Mouse (Mus musculus) midbrain, embryonic 12.5 days (tissue): ENCODE results near the gene Hyal1. TPM values are rescaled to one million over a fixed set of nuclear protein-coding genes. Genes with fewer than 3 reads are reported as not detected.

Experiments used
- ATAC-seq: fragments of 200-750 bp; cut with Nextera tagmentation; 2 replicates; pipeline ENCODE4 v1.8.0; 2017; ENCODE audit warnings: low read depth, moderate TSS enrichment, moderate library complexity; ENCODE audit not compliant: low FRiP score
- H3K27ac ChIP-seq: fragments of 300-500 bp; sonication (generic); replicated peaks from 2 replicates; pipeline ENCODE4 v1.5.1; 2016; ENCODE audit warnings: mild to moderate bottlenecking
- H3K27me3 ChIP-seq: fragments of 300-500 bp; sonication (generic); 2 replicates; pipeline ENCODE4 v1.6.1; 2016; ENCODE audit warnings: mild to moderate bottlenecking
- H3K36me3 ChIP-seq: fragments of 300-500 bp; sonication (generic); 2 replicates; pipeline ENCODE4 v1.6.1; 2016
- H3K4me1 ChIP-seq: fragments of 300-500 bp; sonication (generic); 2 replicates; pipeline ENCODE4 v1.6.1; 2016
- H3K4me2 ChIP-seq: fragments of 300-500 bp; sonication (generic); replicated peaks from 2 replicates; pipeline ENCODE4 v1.6.1; 2016; ENCODE audit warnings: mild to moderate bottlenecking, moderate library complexity
- H3K4me3 ChIP-seq: fragments of 300-500 bp; sonication (generic); 2 replicates; pipeline ENCODE4 v1.5.1; 2016; ENCODE audit warnings: mild to moderate bottlenecking
- H3K9ac ChIP-seq: fragments of 300-500 bp; sonication (generic); replicated peaks from 2 replicates; pipeline ENCODE4 v1.6.1; 2016; ENCODE audit warnings: mild to moderate bottlenecking, moderate library complexity
- H3K9me3 ChIP-seq: fragments of 300-500 bp; sonication (generic); 2 replicates; pipeline ENCODE4 v1.6.1; 2016; ENCODE audit warnings: mild to moderate bottlenecking
- WGBS: fragments of 180-500 bp; shearing (Covaris S2); methylation state at CpG from one replicate; pipeline ENCODE4 v1.1.7; 2016; 5-methylcytosine and 5-hydroxymethylcytosine counted together
- polyA plus RNA-seq: library from polyadenylated mRNA; unstranded; fragments of >200 nt; fragmentation: Nextera tagmentation; extraction: Ambion mirVana; gene quantifications from 2 replicates; pipeline ENCODE4 v1.2.1, GENCODE M21; 2016

Hyal1 gene
- polyA plus RNA-seq, 1 experiment from 2014 or later: 9.0 TPM

DNA sequence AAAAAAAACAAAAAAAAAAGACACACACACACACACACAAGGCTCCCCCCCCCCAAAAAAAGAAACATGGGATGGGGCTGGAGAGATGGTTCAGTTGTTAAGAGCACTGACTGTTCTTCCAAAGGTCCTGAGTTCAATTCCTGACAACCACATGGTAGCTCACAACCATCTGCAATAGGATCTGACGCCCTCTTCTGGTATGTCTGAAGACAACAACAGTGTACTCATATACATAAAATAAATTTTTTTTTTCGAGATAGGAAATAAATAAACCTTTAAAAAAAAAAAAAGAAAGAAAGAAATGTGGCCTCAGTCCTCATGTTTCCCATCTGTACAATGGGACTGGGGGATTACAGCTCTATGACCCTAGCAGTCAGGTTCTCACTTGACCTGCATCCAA lies 40.7 kb downstream of the Hyal1 start:
- H3K9ac ChIP-seq: no peak overlapping the region
- H3K4me3 ChIP-seq: no peak overlapping the region
- WGBS: 92% methylated on average over 2 of the region's 2 CpGs
- H3K27ac ChIP-seq: no peak overlapping the region
- ATAC-seq: no peak
- no peaks in the 10 kb centered on the region for H3K9me3 ChIP-seq
- peaks cover 75% of the 10 kb centered on the region for H3K36me3 ChIP-seq
- no peaks in the 10 kb centered on the region for H3K27me3 ChIP-seq
- peaks cover 31% of the 10 kb centered on the region for H3K4me1 ChIP-seq
- no peak overlapping the region for H3K4me2 ChIP-seq

DNA sequence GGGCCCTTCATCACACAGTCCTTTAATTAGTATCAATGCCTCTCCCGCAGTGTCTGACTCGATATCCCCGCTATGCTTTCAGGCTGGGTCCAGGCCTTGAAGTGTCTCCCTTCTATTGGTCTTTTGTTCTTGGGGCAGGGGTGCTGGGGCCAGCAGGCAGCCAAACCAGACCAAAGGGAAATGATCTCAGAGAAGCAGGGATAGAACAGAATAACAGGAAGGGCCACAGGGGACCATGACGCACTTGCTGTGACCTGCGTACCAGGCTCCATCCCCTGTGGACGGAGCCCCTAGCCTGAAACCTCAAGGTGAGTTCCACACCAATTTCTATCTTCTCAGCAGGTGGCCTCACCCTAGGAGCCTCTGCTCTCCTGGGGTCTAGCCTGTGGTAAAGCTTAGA lies 41.4 kb downstream of the Hyal1 start:
- WGBS: 95% methylated on average over 6 of the region's 6 CpGs
- Histone ChIP-seq H3K4me2 (no peak overlapping the region), H3K27ac (0 out of 2 replicates have a peak overlapping the region, but pooled peaks have one; percentile 22), H3K9ac (no peak overlapping the region), H3K4me3 (no peak overlapping the region), H3K9me3 (no peaks in the 10 kb centered on the region), H3K36me3 (peaks cover 77% of the 10 kb centered on the region), H3K27me3 (no peaks in the 10 kb centered on the region), H3K4me1 (peaks cover 25% of the 10 kb centered on the region)
- ATAC-seq: no peak

DNA sequence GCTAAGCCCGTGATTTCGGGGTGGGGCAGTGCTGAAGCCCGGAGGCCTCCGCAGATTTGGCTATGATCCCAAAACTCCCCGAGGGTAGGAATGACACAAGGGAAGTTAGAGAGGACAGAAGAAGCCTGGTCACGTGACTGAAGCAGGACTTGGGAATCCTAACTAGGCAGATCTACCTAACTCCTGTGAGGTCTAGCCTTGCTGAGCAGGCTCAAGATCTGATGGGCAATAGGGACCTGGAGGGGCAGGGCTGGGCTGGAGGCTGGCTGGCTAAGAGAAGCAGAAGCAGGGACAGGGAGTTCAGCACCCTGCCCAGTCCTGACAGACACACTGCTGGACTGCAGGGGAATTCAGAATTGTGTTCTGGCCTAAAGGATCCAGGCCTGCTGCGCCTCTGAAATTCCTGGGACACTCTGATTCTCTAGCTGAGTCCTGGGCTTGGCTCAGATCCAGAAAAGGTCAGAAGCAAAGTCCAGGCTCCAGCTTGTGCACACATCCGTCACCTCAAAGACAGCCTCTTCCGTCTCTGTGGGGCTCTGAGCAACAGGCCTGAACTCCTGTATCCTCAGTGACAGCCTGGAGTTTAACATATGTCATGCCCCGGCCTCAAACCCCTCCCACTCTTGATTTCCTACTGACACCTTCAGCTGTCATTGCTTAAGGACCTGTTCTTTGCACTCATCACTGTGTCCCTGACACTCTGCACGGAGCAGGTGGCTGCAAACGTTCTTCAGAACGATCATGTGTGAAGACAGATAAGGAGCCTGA lies 42.2 kb downstream of the Hyal1 start:
- Histone ChIP-seq H3K27me3 (no peaks in the 10 kb centered on the region), H3K9ac (no peak overlapping the region), H3K4me2 (no peak overlapping the region), H3K27ac (0 out of 2 replicates have a peak overlapping the region, but pooled peaks have one; percentile 22), H3K9me3 (no peaks in the 10 kb centered on the region), H3K36me3 (peaks cover 80% of the 10 kb centered on the region), H3K4me3 (no peak overlapping the region), H3K4me1 (peaks cover 23% of the 10 kb centered on the region)
- no peak for ATAC-seq
- 85% methylated on average over 13 of the region's 13 CpGs for WGBS

DNA sequence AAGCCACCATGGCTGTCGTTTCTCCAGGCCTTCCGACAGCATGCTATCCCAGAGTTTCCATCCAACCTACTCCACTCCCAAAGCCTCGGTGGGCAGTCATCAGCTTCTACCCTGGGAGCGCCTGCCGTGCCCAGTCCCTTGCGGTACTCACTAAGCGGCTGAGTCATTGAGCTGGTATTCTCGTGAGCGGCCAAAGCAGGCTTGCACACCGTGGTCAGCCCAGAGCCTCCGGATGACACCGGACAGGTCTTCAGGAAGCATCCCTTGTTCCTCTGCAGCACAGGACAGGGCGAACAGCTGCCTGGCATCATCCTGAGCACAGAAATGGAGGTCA lies 42.8 kb downstream of the Hyal1 start:
- Histone ChIP-seq H3K4me3 (no peak overlapping the region), H3K4me2 (no peak overlapping the region), H3K36me3 (peaks cover 80% of the 10 kb centered on the region), H3K9me3 (no peaks in the 10 kb centered on the region), H3K4me1 (peaks cover 23% of the 10 kb centered on the region), H3K9ac (no peak overlapping the region), H3K27ac (0 out of 2 replicates have a peak overlapping the region, but pooled peaks have one; percentile 22), H3K27me3 (no peaks in the 10 kb centered on the region)
- whole genome bisulfite sequencing: 88% methylated on average over 13 of the region's 13 CpGs
- no peak for ATAC-seq

DNA sequence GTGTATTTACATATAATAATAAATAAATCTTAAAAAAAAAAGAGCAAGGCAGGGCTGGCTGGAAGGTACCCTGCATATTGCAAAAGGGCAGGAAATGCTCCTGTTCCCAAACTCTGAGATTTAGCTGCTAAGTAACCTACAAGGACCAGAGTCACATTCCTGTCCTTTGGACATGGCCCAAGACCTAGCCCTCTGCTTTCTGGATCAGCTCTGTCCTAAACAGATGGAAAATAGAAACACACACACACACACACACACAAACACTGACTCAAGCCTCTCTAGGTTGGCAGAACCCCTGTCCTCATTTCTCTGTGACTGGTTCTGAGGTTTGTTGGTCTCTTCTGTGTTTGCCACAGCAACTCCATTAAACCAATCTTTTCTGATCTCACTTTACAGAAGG lies 44.2 kb downstream of the Hyal1 start:
- no peak overlapping the region for H3K4me2 ChIP-seq
- H3K9ac ChIP-seq: no peak overlapping the region
- no peaks in the 10 kb centered on the region for H3K9me3 ChIP-seq
- no peak overlapping the region for H3K27ac ChIP-seq
- ATAC-seq: no peak
- no peak overlapping the region for H3K4me3 ChIP-seq
- H3K36me3 ChIP-seq: peaks cover 77% of the 10 kb centered on the region
- H3K4me1 ChIP-seq: peaks cover 30% of the 10 kb centered on the region
- H3K27me3 ChIP-seq: no peaks in the 10 kb centered on the region

DNA sequence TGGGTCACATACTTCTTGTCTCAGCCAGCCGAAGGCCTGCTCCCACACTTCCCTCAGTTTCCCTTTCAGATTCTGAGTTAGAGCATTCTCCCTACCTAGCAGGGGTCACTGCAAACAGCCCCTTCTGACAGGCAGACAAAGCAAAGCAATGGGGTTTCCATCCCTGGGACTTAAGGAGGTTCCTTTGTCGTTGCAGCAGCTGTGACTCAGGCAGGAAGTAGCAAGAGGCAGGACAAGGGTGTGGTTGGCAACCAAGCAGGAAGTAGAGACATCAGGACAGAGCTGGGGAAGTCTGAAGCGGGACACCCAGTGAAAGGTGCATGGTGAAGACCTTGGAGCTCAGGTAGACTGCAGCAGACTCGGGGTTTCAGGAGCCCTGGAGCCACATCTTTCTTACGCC lies 47.8 kb downstream of the Hyal1 start:
- Histone ChIP-seq H3K4me1 (peaks cover 53% of the 10 kb centered on the region), H3K4me2 (no peak overlapping the region), H3K4me3 (no peak overlapping the region), H3K27ac (peak overlapping the region; percentile 52; the same call in 1 of the 2 replicates), H3K27me3 (no peaks in the 10 kb centered on the region), H3K9ac (0 out of 2 replicates have a peak overlapping the region, but pooled peaks have one; percentile 7), H3K9me3 (no peaks in the 10 kb centered on the region), H3K36me3 (peaks cover 46% of the 10 kb centered on the region)
- ATAC-seq: no peak
- 68% methylated on average over 5 of the region's 5 CpGs for WGBS

DNA sequence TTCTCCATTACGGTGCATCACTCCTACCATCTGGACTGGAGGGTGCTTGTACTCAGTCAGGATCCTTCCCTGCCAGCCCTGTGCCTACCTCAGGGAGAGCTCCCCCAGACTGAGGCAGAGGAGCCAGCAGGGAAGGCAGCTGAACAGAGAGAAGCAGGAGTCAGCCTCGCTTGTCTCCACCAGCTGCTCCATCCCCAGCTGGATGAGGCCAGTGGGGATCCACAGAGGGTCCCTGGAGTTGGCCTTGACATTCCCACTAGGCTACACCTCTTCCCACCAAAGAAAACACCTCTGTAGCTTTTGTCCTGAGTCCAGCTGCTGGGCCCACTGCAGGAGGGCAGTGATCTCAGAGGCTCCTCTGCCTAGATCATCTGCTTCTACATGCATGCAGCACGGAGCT lies 48.2 kb downstream of the Hyal1 start:
- ATAC-seq: no peak
- Histone ChIP-seq H3K9me3 (no peaks in the 10 kb centered on the region), H3K4me1 (peaks cover 58% of the 10 kb centered on the region), H3K9ac (0 out of 2 replicates have a peak overlapping the region, but pooled peaks have one; percentile 7), H3K4me2 (no peak overlapping the region), H3K27me3 (no peaks in the 10 kb centered on the region), H3K27ac (peak overlapping the region; percentile 52; the same call in 1 of the 2 replicates), H3K36me3 (peaks cover 42% of the 10 kb centered on the region), H3K4me3 (no peak overlapping the region)
- WGBS: 67% methylated on average over 3 of the region's 3 CpGs

DNA sequence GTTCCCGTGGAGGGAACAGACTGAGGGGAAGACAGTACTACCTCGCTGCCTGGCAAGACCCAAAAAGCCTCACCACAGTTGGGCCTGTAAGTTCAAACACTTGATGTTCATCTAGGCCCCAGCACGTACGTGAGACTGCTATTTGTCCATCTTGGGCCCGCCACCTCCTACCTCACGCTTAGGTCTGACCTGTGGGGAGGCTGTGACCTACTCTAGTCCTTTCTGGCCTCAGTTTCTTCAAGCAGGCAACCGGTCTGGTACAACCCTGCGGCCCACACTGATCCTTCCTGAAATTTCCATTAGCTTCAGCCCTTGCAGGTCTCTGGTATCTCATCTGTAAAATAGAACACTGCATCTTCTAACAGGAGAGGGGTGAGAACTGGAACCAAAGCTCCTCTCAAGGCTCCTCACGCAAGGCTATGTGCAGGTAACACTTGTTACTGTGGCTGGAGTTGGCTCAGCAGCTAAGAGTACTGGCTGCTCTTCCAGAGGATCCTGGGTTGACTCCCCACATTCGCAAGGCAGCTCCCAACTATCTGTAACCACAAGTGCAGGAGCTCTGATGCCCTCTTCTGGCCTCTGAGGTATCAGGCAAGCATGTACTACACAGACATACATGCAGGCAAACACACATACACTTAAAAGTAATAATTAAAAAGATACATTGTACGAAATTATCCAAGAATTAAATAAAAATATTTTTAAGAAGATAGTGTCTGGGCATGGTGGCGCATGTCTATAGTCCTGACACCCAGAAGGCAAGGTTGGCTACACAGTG lies 48.8 kb downstream of the Hyal1 start:
- Histone ChIP-seq H3K27ac (peak overlapping the region; percentile 99), H3K4me1 (peaks cover 63% of the 10 kb centered on the region), H3K9me3 (no peaks in the 10 kb centered on the region), H3K36me3 (peaks cover 36% of the 10 kb centered on the region), H3K9ac (peak overlapping the region; percentile 62; the same call in 1 of the 2 replicates), H3K27me3 (no peaks in the 10 kb centered on the region), H3K4me2 (peak overlapping the region; percentile 95; the same call in 1 of the 2 replicates), H3K4me3 (no peak overlapping the region)
- 85% methylated on average over 12 of the region's 12 CpGs for WGBS
- no peak for ATAC-seq

DNA sequence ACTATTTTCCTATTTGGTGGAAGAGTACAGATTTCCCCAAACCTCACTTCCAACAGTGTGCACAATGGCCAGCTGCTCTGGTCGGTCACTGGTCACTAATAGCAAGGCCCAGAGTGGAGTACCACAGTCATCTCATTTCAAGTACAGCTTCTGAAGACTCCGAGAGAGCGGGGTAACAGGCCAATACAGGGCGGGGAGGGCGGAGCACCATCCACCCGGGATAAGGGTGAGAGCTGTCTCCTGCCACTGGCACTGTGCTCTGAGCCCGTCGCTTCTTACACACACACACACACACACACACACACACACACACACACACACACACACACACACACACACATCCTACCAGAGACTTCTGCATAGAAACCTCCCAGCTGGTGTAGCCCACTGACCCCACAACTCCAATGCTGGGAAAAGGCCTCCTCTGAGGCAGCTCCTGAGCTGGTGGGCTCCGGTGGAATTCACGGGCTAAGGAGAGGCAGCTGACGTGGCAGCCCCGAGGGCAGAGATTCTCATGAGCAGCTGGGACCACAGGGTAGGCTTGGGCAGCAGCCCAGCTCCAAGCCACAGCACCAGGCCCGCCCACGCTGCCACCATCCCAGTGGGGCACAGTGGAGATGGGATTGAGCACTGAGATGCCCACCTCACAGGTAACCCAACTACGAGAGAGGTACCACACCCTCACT lies 49.6 kb downstream of the Hyal1 start:
- Histone ChIP-seq H3K9ac (peak overlapping the region; percentile 62), H3K4me1 (peaks cover 71% of the 10 kb centered on the region), H3K9me3 (no peaks in the 10 kb centered on the region), H3K27ac (peak overlapping the region; percentile 99), H3K4me3 (peak overlapping the region; percentile 24), H3K4me2 (peak overlapping the region; percentile 95), H3K27me3 (no peaks in the 10 kb centered on the region), H3K36me3 (peaks cover 35% of the 10 kb centered on the region)
- peak; percentile 46 for ATAC-seq
- 22% methylated on average over 15 of the region's 15 CpGs for WGBS

DNA sequence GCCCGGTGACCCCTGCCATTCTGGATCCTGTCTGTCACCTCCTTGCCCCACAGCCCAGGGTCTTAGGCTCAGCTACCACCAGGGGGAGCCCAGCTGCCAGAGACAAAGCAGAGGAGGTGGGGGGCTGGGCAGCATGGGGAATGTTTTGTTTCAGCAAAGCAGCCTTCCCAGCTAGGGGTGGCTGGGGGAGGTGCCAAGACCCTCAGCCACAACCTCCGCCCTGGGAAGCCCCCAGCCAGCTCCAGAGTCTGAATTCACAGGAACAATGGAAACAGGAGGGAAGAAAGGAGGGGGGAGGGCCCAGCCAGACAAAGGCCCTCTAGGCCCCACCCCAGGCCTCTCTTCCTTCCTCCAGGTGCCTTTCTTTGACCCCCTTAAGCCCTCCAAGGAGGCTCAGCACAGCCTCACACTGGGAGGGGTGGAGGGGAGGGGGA lies 50.1 kb downstream of the Hyal1 start:
- 6% methylated on average over 2 of the region's 2 CpGs for WGBS
- Histone ChIP-seq H3K36me3 (peaks cover 35% of the 10 kb centered on the region), H3K27me3 (no peaks in the 10 kb centered on the region)

DNA sequence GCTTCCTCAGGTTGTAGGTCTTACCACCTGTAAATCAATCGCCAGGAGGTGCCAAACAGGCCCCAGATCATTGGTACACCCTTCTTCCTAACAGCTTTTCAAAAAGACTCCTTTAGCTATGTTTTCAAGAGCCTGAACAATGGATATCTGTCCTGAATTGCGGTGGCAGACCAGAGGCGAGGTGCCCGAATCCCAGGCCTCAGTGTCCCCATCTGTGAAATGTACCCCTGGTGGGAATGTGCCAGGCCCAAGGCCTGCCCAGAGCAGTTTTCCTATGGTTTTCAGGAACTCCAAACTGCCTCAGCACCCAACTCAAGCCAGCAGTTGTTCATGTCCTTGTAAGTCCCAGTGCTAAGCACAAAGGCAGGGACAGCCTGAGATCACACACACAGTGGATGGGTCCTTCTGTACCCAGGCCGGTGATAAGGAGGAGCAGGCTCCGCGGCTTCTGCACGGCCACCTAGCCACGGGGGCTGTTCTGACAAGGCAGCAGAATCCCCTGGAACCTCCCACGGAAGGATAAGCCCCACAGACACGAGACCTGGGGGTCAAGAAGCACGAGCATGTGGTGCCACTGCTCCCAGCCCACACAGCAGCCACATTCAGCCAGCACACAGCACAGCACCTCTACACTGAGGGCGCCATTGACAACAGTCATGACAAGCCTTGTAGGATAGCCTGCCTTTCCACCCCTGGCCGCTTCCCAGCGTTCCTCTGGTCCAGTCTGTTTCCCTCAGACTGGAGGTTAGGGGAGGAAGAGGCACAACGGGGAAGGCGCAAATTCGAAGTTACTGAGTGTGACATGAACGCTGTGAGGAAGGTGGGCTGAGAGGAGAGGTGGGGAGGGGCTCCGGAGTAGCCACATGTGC lies 50.9 kb downstream of the Hyal1 start:
- H3K36me3 ChIP-seq: peaks cover 29% of the 10 kb centered on the region; the same call in 1 of the 2 replicates

More for the DNA sequence above, 50.1 kb downstream of the Hyal1 start:
- peak; percentile 68 for ATAC-seq
- Histone ChIP-seq H3K4me3 (peak overlapping the region; percentile 24), H3K4me1 (peaks cover 77% of the 10 kb centered on the region), H3K9me3 (no peaks in the 10 kb centered on the region), H3K9ac (peak overlapping the region; percentile 62), H3K4me2 (peak overlapping the region; percentile 95), H3K27ac (peak overlapping the region; percentile 99)

More for the DNA sequence above, 50.9 kb downstream of the Hyal1 start:
- ATAC-seq: no peak
- H3K27ac ChIP-seq: peak overlapping the region; percentile 99
- H3K4me1 ChIP-seq: peaks cover 84% of the 10 kb centered on the region
- H3K4me2 ChIP-seq: peak overlapping the region; percentile 95
- H3K27me3 ChIP-seq: no peaks in the 10 kb centered on the region
- peak overlapping the region; percentile 62 for H3K9ac ChIP-seq
- 16% methylated on average over 20 of the region's 20 CpGs for WGBS
- H3K4me3 ChIP-seq: peak overlapping the region; percentile 24
- H3K9me3 ChIP-seq: no peaks in the 10 kb centered on the region
